Mouse (Mus musculus): Measurements from ENCODE around the gene Gins2. TPM values are rescaled to one million over a fixed set of nuclear protein-coding genes. Genes with fewer than 3 reads are reported as not detected.

The Gins2 gene
- total and polyA plus RNA-seq, 3 experiments, result 50.0 to 129 (median 61.2) TPM

DNA sequence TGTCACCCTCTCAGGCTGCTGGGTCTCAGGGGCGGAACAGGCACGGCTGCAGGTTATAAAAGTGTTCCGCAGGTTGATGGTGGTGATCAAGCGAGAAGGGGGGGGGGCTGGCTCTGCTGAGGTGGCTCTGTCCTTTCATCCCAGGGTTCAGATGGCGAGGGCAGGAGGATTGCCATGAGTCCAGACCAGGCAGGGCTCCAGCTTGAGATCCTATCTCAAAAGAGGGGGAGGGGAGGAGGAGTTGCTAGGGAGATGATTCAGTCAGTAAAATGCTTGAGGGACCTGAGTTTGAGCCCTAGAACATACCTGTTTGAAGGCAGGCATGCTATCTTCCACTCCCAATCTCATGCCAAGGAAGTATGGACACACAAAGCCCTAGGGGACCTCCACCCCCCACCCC, 28.6 kb downstream of the Gins2 start:
- dilution Hi-C loops (cut with MboI; ENCODE audit: extremely low pct_ligation_motif_present, extremely low pct_unique_long_range_greater_than_20kb, low sequenced_read_pairs) (no loop called here), in situ Hi-C loops (cut with MboI; ENCODE audit: low pct_ligation_motif_present, low pct_unique_long_range_greater_than_20kb, low sequenced_read_pairs) (no loop called here)
- TF ChIP-seq JUND (conservative IDR thresholded peaks at IDR 0.05; ENCODE audit: low read depth, low read length) (no peak), NELFE (IDR thresholded peaks at IDR 0.05; ENCODE audit: low read depth, low read length) (no peak), POLR2A (IDR thresholded peaks at IDR 0.05; ENCODE audit: low read depth, low read length) (no peak), IRF4 (IDR thresholded peaks at IDR 0.05; ENCODE audit: low read depth, low read length) (no peak), ELF1 (IDR thresholded peaks at IDR 0.05; ENCODE audit: low read depth, low read length) (no peak), TBP (conservative IDR thresholded peaks at IDR 0.05; ENCODE audit: low read depth, low read length) (no peak), POLR2AphosphoS2 (IDR thresholded peaks at IDR 0.05; ENCODE audit: low read depth, low read length) (no peak)
- H3K79me2 ChIP-seq (replicated peaks; ENCODE audit: control insufficient read depth, extremely low read depth, insufficient read depth, poor library complexity, severe bottlenecking), result peaks cover 36% of the 10 kb centered on the region
- H3K4me2 ChIP-seq (ENCODE audit: insufficient read depth, low read depth, poor library complexity, severe bottlenecking), result no peak overlapping the region
- H3K27me3 ChIP-seq (replicated peaks), result no peaks in the 10 kb centered on the region
- peaks cover 34 to 97% of the 10 kb centered on the region in 2 experiments for H3K4me1 ChIP-seq (ENCODE audit: control insufficient read depth in 1 of 2, insufficient read depth in 2 of 2)
- DNase-seq (ENCODE audit: extremely low read depth), result no peak
- H3K4me3 ChIP-seq (replicated peaks in 1 of 3; ENCODE audit: low read depth in 2 of 3, low read length in 2 of 3, poor library complexity in 1 of 3), result no peak overlapping the region
- no peak overlapping the region for H3K27ac ChIP-seq (ENCODE audit: insufficient read depth, low read depth)
- H3K36me3 ChIP-seq (replicated peaks in 1 of 2; ENCODE audit: control insufficient read depth in 1 of 2, insufficient read depth in 1 of 2, low read length in 1 of 2), result peaks cover 41 to 82% of the 10 kb centered on the region in 2 experiments
- H3K9me3 ChIP-seq (replicated peaks; ENCODE audit: low read length), result no peaks in the 10 kb centered on the region
- H3K9ac ChIP-seq (ENCODE audit: insufficient read depth, low read depth), result no peak overlapping the region

DNA sequence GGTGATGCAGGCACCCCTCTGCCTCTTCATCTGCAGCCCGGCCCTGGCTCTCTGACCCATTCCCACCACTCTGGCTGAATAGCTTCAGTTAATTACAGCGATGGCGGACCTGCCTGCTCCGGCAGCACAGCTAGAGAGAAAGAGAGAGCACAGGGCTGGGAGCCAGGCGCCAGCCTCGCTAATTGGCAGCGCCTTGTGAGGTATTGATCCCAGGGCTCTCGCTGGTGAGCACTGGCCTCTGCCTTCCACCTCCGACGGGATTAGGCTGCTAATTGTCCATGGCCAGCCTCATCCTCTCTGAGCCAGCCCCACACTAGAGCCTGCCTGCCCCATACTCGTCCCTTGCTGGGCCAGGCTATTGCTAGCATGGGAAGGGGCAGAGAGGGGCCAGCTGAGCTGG, 29.4 kb downstream of the Gins2 start:
- no peak for DNase-seq (ENCODE audit: extremely low read depth)
- Histone ChIP-seq H3K4me1 (ENCODE audit: control insufficient read depth in 1 of 2, insufficient read depth in 2 of 2) (peaks cover 34 to 98% of the 10 kb centered on the region in 2 experiments), H3K79me2 (replicated peaks; ENCODE audit: control insufficient read depth, extremely low read depth, insufficient read depth, poor library complexity, severe bottlenecking) (peaks cover 45% of the 10 kb centered on the region), H3K27ac (ENCODE audit: insufficient read depth, low read depth) (no peak overlapping the region), H3K27me3 (replicated peaks) (no peaks in the 10 kb centered on the region), H3K9me3 (replicated peaks; ENCODE audit: low read length) (no peaks in the 10 kb centered on the region), H3K4me2 (ENCODE audit: insufficient read depth, low read depth, poor library complexity, severe bottlenecking) (no peak overlapping the region), H3K4me3 (replicated peaks in 1 of 3; ENCODE audit: low read depth in 2 of 3, low read length in 2 of 3, poor library complexity in 1 of 3) (no peak overlapping the region), H3K9ac (ENCODE audit: insufficient read depth, low read depth) (no peak overlapping the region), H3K36me3 (replicated peaks in 1 of 2; ENCODE audit: control insufficient read depth in 1 of 2, insufficient read depth in 1 of 2, low read length in 1 of 2) (peaks cover 39 to 82% of the 10 kb centered on the region in 2 experiments)
- dilution Hi-C loops (cut with MboI; ENCODE audit: extremely low pct_ligation_motif_present, extremely low pct_unique_long_range_greater_than_20kb, low sequenced_read_pairs), result no loop called here
- TF ChIP-seq KAT2A (IDR thresholded peaks at IDR 0.05; ENCODE audit: insufficient replicate concordance, low read length) (no peak), HCFC1 (IDR thresholded peaks at IDR 0.05; ENCODE audit: low read depth, low read length) (no peak), ZC3H11A (IDR thresholded peaks at IDR 0.05; ENCODE audit: low read depth, low read length) (no peak), TCF12 (IDR thresholded peaks at IDR 0.05; ENCODE audit: low read depth, low read length) (no peak), ETS1 (conservative IDR thresholded peaks at IDR 0.05; ENCODE audit: low read depth, low read length) (no peak), JUN (IDR thresholded peaks at IDR 0.05; ENCODE audit: insufficient read depth, low read depth, low read length) (no peak), MXI1 (IDR thresholded peaks at IDR 0.05; ENCODE audit: low read depth, low read length) (no peak), ZMIZ1 (IDR thresholded peaks at IDR 0.05; ENCODE audit: low read depth, low read length) (no peak), MEF2A (IDR thresholded peaks at IDR 0.05; ENCODE audit: borderline replicate concordance, low read depth, low read length) (no peak), CHD1 (IDR thresholded peaks at IDR 0.05; ENCODE audit: low read depth, low read length) (no peak), IRF4 (IDR thresholded peaks at IDR 0.05; ENCODE audit: low read depth, low read length) (no peak), ELF1 (IDR thresholded peaks at IDR 0.05; ENCODE audit: low read depth, low read length) (no peak), CTCF (conservative IDR thresholded peaks at IDR 0.05 in 1 of 2, IDR thresholded peaks at IDR 0.05 in 1 of 2; ENCODE audit: low read depth in 2 of 2, low read length in 2 of 2) (no peak), RCOR1 (conservative IDR thresholded peaks at IDR 0.05; ENCODE audit: low read depth, low read length) (no peak), USF2 (conservative IDR thresholded peaks at IDR 0.05; ENCODE audit: low read depth, low read length) (no peak)
- in situ Hi-C loops (cut with MboI; ENCODE audit: low pct_ligation_motif_present, low pct_unique_long_range_greater_than_20kb, low sequenced_read_pairs), result no loop called here

Measured in CH12.LX (cell line).